Mouse (Mus musculus): ENCODE data around the gene Gsdmc4. TPM values are rescaled to one million over a fixed set of nuclear protein-coding genes. Genes with fewer than 3 reads are reported as not detected.
"Not testable (repeated sequence)": the region's sequence is repeated elsewhere in the genome, so short reads cannot be mapped to it uniquely, and the experiment has no call there.

The Gsdmc4 gene
- total RNA-seq (2014; rRNA removed) (not detected in 2 replicates), polyA plus RNA-seq (2015; fragmentation: Nextera tagmentation; extraction: Ambion mirVana) (not detected in 2 replicates)

DNA sequence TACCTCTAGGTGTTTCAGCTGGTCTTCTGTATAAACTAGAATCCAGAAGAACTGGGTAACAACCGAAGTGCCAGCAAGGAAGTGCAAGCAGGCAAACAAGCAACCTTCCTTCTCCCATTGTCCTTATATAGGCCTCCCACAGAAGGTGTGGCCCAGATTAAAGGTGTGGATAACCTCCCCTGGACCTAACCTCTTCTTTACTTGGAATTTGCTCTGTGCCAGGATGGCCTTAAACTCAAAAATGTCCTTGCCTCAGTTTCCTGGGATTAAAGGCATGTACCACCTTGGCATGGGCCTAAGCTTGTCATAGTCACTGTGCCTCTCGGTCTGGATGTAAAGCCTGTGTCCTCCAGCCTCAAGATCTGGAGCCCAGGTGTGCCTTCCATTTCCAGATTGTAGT, at the start of gene Gsdmc4:
Gene Gsdmc4 (minus strand): TSS at position 101 of the 400 bp plus-strand sequence.
- not testable (repeated sequence) for H3K4me2 ChIP-seq (ENCODE audit: low read depth, low read length); H3K9ac ChIP-seq (replicated peaks; ENCODE audit: low read length); ATAC-seq; H3K27ac ChIP-seq; H3K4me3 ChIP-seq (ENCODE audit: low read length); H3K36me3 ChIP-seq (ENCODE audit: insufficient read depth, low read length); H3K27me3 ChIP-seq (ENCODE audit: insufficient read depth, low read length); H3K4me1 ChIP-seq (ENCODE audit: insufficient read depth, low read length); H3K9me3 ChIP-seq (ENCODE audit: low read length); DNase-seq (ENCODE audit: low spot score)
- WGBS = 89% methylated on average over 2 of the region's 2 CpGs

GRCm38 (mm10) chr15:63960542-63960941, 48.4 kb upstream of the Gsdmc4 start:
- Histone ChIP-seq H3K4me1 (ENCODE audit: insufficient read depth, low read length) (no peaks in the 10 kb centered on the region), H3K9me3 (ENCODE audit: low read length) (no peaks in the 10 kb centered on the region), H3K36me3 (ENCODE audit: insufficient read depth, low read length) (no peaks in the 10 kb centered on the region), H3K4me2 (ENCODE audit: low read depth, low read length) (no peak overlapping the region), H3K4me3 (ENCODE audit: low read length) (no peak overlapping the region), H3K27ac (no peak overlapping the region), H3K9ac (replicated peaks; ENCODE audit: low read length) (no peak overlapping the region), H3K27me3 (ENCODE audit: insufficient read depth, low read length) (no peaks in the 10 kb centered on the region)
- no peak for TF ChIP-seq CTCF (IDR thresholded peaks at IDR 0.05; ENCODE audit: low read depth)
- ATAC-seq (no peak), DNase-seq (ENCODE audit: low spot score) (no peak)
- WGBS = 96% methylated on average over 2 of the region's 2 CpGs

DNA sequence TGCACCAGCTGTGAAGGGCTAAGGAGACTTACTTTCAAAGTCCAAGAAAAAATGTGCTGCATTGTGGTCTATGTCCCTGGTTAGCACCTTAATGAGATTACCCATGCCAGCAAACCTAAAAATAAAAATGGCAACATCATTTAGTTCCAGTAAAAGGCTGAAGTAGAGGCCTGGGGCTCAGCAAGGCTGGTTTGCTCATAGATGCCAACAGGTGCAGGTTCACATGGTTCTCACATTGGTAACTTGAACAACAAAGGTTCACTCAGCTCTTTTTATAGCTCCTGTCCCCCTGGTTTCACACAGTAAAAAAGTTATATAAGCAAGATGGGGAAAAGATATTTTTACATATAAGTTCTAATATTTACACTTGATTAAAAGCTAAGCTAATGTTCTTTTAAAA, 45.5 kb upstream of the Gsdmc4 start:
- no peak for TF ChIP-seq CTCF (IDR thresholded peaks at IDR 0.05; ENCODE audit: low read depth)
- Histone ChIP-seq H3K4me1 (ENCODE audit: insufficient read depth, low read length) (no peaks in the 10 kb centered on the region), H3K4me3 (ENCODE audit: low read length) (no peak overlapping the region), H3K9ac (replicated peaks; ENCODE audit: low read length) (no peak overlapping the region), H3K9me3 (ENCODE audit: low read length) (no peaks in the 10 kb centered on the region), H3K27ac (no peak overlapping the region), H3K36me3 (ENCODE audit: insufficient read depth, low read length) (no peaks in the 10 kb centered on the region), H3K27me3 (ENCODE audit: insufficient read depth, low read length) (no peaks in the 10 kb centered on the region), H3K4me2 (ENCODE audit: low read depth, low read length) (no peak overlapping the region)
- DNase-seq (ENCODE audit: low spot score) (no peak), ATAC-seq (no peak)

DNA sequence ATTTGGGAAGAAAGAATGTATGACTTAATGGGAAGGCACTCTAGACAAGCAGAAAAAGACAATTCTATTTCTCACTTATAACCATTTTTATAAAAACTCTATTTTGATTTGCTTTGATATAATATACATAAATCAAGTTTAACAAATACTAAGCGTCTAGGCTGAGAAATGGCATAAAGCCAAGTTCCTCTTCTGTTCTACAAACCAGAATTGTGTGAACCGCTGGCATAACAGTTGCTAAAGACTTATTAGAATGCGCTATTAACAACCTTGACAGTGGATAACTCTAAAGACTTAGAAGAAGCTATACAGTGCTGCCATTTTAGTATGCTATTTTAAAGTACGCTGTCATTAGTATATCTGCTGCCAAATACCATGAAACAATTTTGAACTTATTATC, 41.2 kb upstream of the Gsdmc4 start:
- H3K9me3 ChIP-seq (ENCODE audit: low read length) = no peaks in the 10 kb centered on the region
- H3K27ac ChIP-seq = no peak overlapping the region
- H3K4me1 ChIP-seq (ENCODE audit: insufficient read depth, low read length) = no peaks in the 10 kb centered on the region
- no peaks in the 10 kb centered on the region for H3K27me3 ChIP-seq (ENCODE audit: insufficient read depth, low read length)
- no peak overlapping the region for H3K4me3 ChIP-seq (ENCODE audit: low read length)
- WGBS = 61% methylated on average over 4 of the region's 4 CpGs
- H3K4me2 ChIP-seq (ENCODE audit: low read depth, low read length) = no peak overlapping the region
- no peak overlapping the region for H3K9ac ChIP-seq (replicated peaks; ENCODE audit: low read length)
- H3K36me3 ChIP-seq (ENCODE audit: insufficient read depth, low read length) = no peaks in the 10 kb centered on the region
- DNase-seq (ENCODE audit: low spot score) (peak; percentile 14), ATAC-seq (no peak)
- no peak for TF ChIP-seq CTCF (IDR thresholded peaks at IDR 0.05; ENCODE audit: low read depth)

- TF ChIP-seq CTCF (IDR thresholded peaks at IDR 0.05; ENCODE audit: low read depth) = no peak
- Histone ChIP-seq H3K9me3 (ENCODE audit: low read length) (no peaks in the 10 kb centered on the region), H3K27me3 (ENCODE audit: insufficient read depth, low read length) (no peaks in the 10 kb centered on the region), H3K36me3 (ENCODE audit: insufficient read depth, low read length) (peaks cover 7% of the 10 kb centered on the region), H3K4me1 (ENCODE audit: insufficient read depth, low read length) (no peaks in the 10 kb centered on the region), H3K4me3 (ENCODE audit: low read length) (no peak overlapping the region), H3K9ac (replicated peaks; ENCODE audit: low read length) (no peak overlapping the region), H3K27ac (no peak overlapping the region), H3K4me2 (ENCODE audit: low read depth, low read length) (no peak overlapping the region)
- 86% methylated on average over 1 of the region's 1 CpGs for WGBS
- DNase-seq (ENCODE audit: low spot score) (no peak), ATAC-seq (no peak)
Observed at GRCm38 (mm10) chr15:63941221-63941620, 29.1 kb upstream of the Gsdmc4 start.

GRCm38 (mm10) chr15:63932656-63933055, 20.6 kb upstream of the Gsdmc4 start:
- DNase-seq (ENCODE audit: low spot score) (no peak), ATAC-seq (no peak)
- no peak overlapping the region for H3K9ac ChIP-seq (replicated peaks; ENCODE audit: low read length)
- no peaks in the 10 kb centered on the region for H3K4me1 ChIP-seq (ENCODE audit: insufficient read depth, low read length)
- no peak overlapping the region for H3K4me3 ChIP-seq (ENCODE audit: low read length)
- no peak overlapping the region for H3K27ac ChIP-seq
- H3K9me3 ChIP-seq (ENCODE audit: low read length) = no peaks in the 10 kb centered on the region
- H3K4me2 ChIP-seq (ENCODE audit: low read depth, low read length) = no peak overlapping the region
- no peak for TF ChIP-seq CTCF (IDR thresholded peaks at IDR 0.05; ENCODE audit: low read depth)
- WGBS = 98% methylated on average over 1 of the region's 1 CpGs
- H3K27me3 ChIP-seq (ENCODE audit: insufficient read depth, low read length) = no peaks in the 10 kb centered on the region
- peaks cover 22% of the 10 kb centered on the region for H3K36me3 ChIP-seq (ENCODE audit: insufficient read depth, low read length)

- H3K4me2 ChIP-seq (ENCODE audit: low read depth, low read length) = no peak overlapping the region
- no peak for ATAC-seq
- H3K36me3 ChIP-seq (ENCODE audit: insufficient read depth, low read length) = peaks cover 22% of the 10 kb centered on the region
- H3K4me3 ChIP-seq (ENCODE audit: low read length) = no peak overlapping the region
- no peaks in the 10 kb centered on the region for H3K4me1 ChIP-seq (ENCODE audit: insufficient read depth, low read length)
- DNase-seq (ENCODE audit: low spot score) = no peak
- H3K27ac ChIP-seq = no peak overlapping the region
- TF ChIP-seq CTCF (IDR thresholded peaks at IDR 0.05; ENCODE audit: low read depth) = no peak
- WGBS = 97% methylated on average over 1 of the region's 1 CpGs
- H3K27me3 ChIP-seq (ENCODE audit: insufficient read depth, low read length) = no peaks in the 10 kb centered on the region
- H3K9me3 ChIP-seq (ENCODE audit: low read length) = no peaks in the 10 kb centered on the region
- no peak overlapping the region for H3K9ac ChIP-seq (replicated peaks; ENCODE audit: low read length)
Observed at GRCm38 (mm10) chr15:63931404-63931803, 19.3 kb upstream of the Gsdmc4 start.
